Mouse (Mus musculus) CH12.LX (cell line): ENCODE measurements around the gene 4930556J24Rik. TPM values are rescaled to one million over a fixed set of nuclear protein-coding genes. Genes with fewer than 3 reads are reported as not detected.

ENCODE experiments used
- DNase-seq: peaks from one replicate; pipeline ENCODE4 v3.0.0-alpha.2; 2013; ENCODE audit errors: extremely low read depth
- H3K27ac ChIP-seq: 2 replicates; pipeline ENCODE4 v1.5.1; 2012; ENCODE audit warnings: low read depth, mild to moderate bottlenecking, control low read depth, moderate library complexity; ENCODE audit not compliant: insufficient read depth
- H3K27me3 ChIP-seq: replicated peaks from 2 replicates; pipeline ENCODE3; 2012; ENCODE audit warnings: inconsistent platforms
- H3K36me3 ChIP-seq, 2 experiments: replicated peaks in 1 of 2; 2 replicates each; pipeline versions ENCODE3 to v1.6.1; 2012; ENCODE audit warnings: inconsistent platforms in 1 of 2, low read length in 1 of 2, mild to moderate bottlenecking in 1 of 2, mixed read lengths in 1 of 2, moderate library complexity in 1 of 2; ENCODE audit not compliant: control insufficient read depth in 1 of 2, insufficient read depth in 1 of 2
- H3K4me1 ChIP-seq, 2 experiments: 2 replicates each; pipeline ENCODE4 v1.6.1; 2012; ENCODE audit warnings: inconsistent platforms in 1 of 2, moderate library complexity in 1 of 2; ENCODE audit not compliant: insufficient read depth in 2 of 2, control insufficient read depth in 1 of 2
- H3K4me2 ChIP-seq: 2 replicates; pipeline ENCODE4 v1.6.1; 2012; ENCODE audit warnings: low read depth, mild to moderate bottlenecking, control low read depth; ENCODE audit not compliant: poor library complexity, insufficient read depth, severe bottlenecking
- H3K4me3 ChIP-seq, 3 experiments: fragments of 150-350 bp in 1 of 3; sonication (generic) in 1 of 3; replicated peaks in 1 of 3; 2 replicates each; pipeline versions ENCODE3 to v1.5.1; 2011 to 2012; ENCODE audit warnings: low read depth in 2 of 3, low read length in 2 of 3, mild to moderate bottlenecking in 2 of 3, moderate library complexity in 2 of 3, control low read depth in 1 of 3, improper control_type of control experiment in 1 of 3, inconsistent platforms in 1 of 3, mixed read lengths in 1 of 3; ENCODE audit not compliant: poor library complexity in 1 of 3
- H3K79me2 ChIP-seq: replicated peaks from 2 replicates; pipeline ENCODE4 v1.6.1; 2012; ENCODE audit warnings: mild to moderate bottlenecking, moderate library complexity; ENCODE audit not compliant: control insufficient read depth, poor library complexity, insufficient read depth, severe bottlenecking; ENCODE audit errors: extremely low read depth
- H3K9ac ChIP-seq: 2 replicates; pipeline ENCODE4 v1.6.1; 2012; ENCODE audit warnings: low read depth, mild to moderate bottlenecking, control low read depth, moderate library complexity; ENCODE audit not compliant: insufficient read depth
- H3K9me3 ChIP-seq: replicated peaks from 2 replicates; pipeline ENCODE3; 2012; ENCODE audit warnings: low read length, inconsistent platforms, mixed read lengths
- BHLHE40 ChIP-seq: IDR thresholded peaks from 2 replicates; pipeline ENCODE4 v1.6.1; 2011; ENCODE audit warnings: mild to moderate bottlenecking, low read depth, low read length, improper control_type of control experiment
- CHD1 ChIP-seq: IDR thresholded peaks from 2 replicates; pipeline ENCODE4 v1.6.1; 2012; ENCODE audit warnings: low read depth, low read length, improper control_type of control experiment, inconsistent platforms
- CHD2 ChIP-seq: IDR thresholded peaks from 2 replicates; pipeline ENCODE4 v1.6.1; 2011; ENCODE audit warnings: low read length, improper control_type of control experiment
- CTCF ChIP-seq, 2 experiments: IDR thresholded peaks in 1 of 2; conservative IDR thresholded peaks in 1 of 2; 2 replicates each; pipeline ENCODE4 v1.5.1; 2011 to 2012; ENCODE audit warnings: low read depth in 2 of 2, low read length in 2 of 2, improper control_type of control experiment in 1 of 2, inconsistent platforms in 1 of 2, mild to moderate bottlenecking in 1 of 2, moderate library complexity in 1 of 2
- E2F4 ChIP-seq: IDR thresholded peaks from 2 replicates; pipeline ENCODE4 v1.6.1; 2011; ENCODE audit warnings: low read depth, low read length, improper control_type of control experiment; ENCODE audit not compliant: insufficient replicate concordance
- ELF1 ChIP-seq: IDR thresholded peaks from 2 replicates; pipeline ENCODE4 v1.6.1; 2014; ENCODE audit warnings: low read depth, mild to moderate bottlenecking, inconsistent platforms, low read length, improper control_type of control experiment
- EP300 ChIP-seq: IDR thresholded peaks from 2 replicates; pipeline ENCODE4 v1.6.1; 2011; ENCODE audit warnings: low read length, improper control_type of control experiment
- ETS1 ChIP-seq: conservative IDR thresholded peaks from 2 replicates; pipeline ENCODE4 v1.6.1; 2012; ENCODE audit warnings: low read depth, mild to moderate bottlenecking, inconsistent platforms, low read length, improper control_type of control experiment, moderate library complexity
- GABPA ChIP-seq: IDR thresholded peaks from 2 replicates; pipeline ENCODE4 v1.6.1; 2012; ENCODE audit warnings: low read depth, low read length, improper control_type of control experiment, inconsistent platforms; ENCODE audit not compliant: insufficient replicate concordance
- HCFC1 ChIP-seq: IDR thresholded peaks from 2 replicates; pipeline ENCODE4 v1.6.1; 2012; ENCODE audit warnings: low read depth, mild to moderate bottlenecking, inconsistent platforms, low read length, improper control_type of control experiment
- IRF4 ChIP-seq: IDR thresholded peaks from 2 replicates; pipeline ENCODE4 v1.6.1; 2014; ENCODE audit warnings: low read depth, mild to moderate bottlenecking, inconsistent platforms, low read length, improper control_type of control experiment
- JUND ChIP-seq: conservative IDR thresholded peaks from 2 replicates; pipeline ENCODE4 v1.6.1; 2011; ENCODE audit warnings: low read depth, low read length, improper control_type of control experiment
- KAT2A ChIP-seq: IDR thresholded peaks from 2 replicates; pipeline ENCODE4 v1.6.1; 2012; ENCODE audit warnings: low read length, improper control_type of control experiment, inconsistent platforms; ENCODE audit not compliant: insufficient replicate concordance
- MAFK ChIP-seq: IDR thresholded peaks from 2 replicates; pipeline ENCODE4 v1.6.1; 2011; ENCODE audit warnings: low read length, improper control_type of control experiment; ENCODE audit not compliant: insufficient replicate concordance
- MAX ChIP-seq: IDR thresholded peaks from 2 replicates; pipeline ENCODE4 v1.6.1; 2011; ENCODE audit warnings: low read length, improper control_type of control experiment
- MAZ ChIP-seq: IDR thresholded peaks from 2 replicates; pipeline ENCODE4 v1.6.1; 2012; ENCODE audit warnings: low read depth, mild to moderate bottlenecking, inconsistent platforms, low read length, improper control_type of control experiment, moderate library complexity
- MEF2A ChIP-seq: IDR thresholded peaks from 2 replicates; pipeline ENCODE4 v1.6.1; 2014; ENCODE audit warnings: low read depth, mild to moderate bottlenecking, inconsistent platforms, low read length, improper control_type of control experiment, borderline replicate concordance
- MXI1 ChIP-seq: IDR thresholded peaks from 2 replicates; pipeline ENCODE4 v1.6.1; 2011; ENCODE audit warnings: mild to moderate bottlenecking, low read depth, low read length, improper control_type of control experiment
- MYC ChIP-seq: IDR thresholded peaks from 2 replicates; pipeline ENCODE4 v1.6.1; 2011; ENCODE audit warnings: low read depth, mild to moderate bottlenecking, improper control_type of control experiment, low read length
- NRF1 ChIP-seq: IDR thresholded peaks from 2 replicates; pipeline ENCODE4 v1.6.1; 2014; ENCODE audit warnings: low read depth, mild to moderate bottlenecking, inconsistent platforms, low read length, improper control_type of control experiment, moderate library complexity
- PAX5 ChIP-seq: IDR thresholded peaks from 2 replicates; pipeline ENCODE4 v1.6.1; 2012; ENCODE audit warnings: low read length, inconsistent platforms, mixed read lengths
- POLR2A ChIP-seq: IDR thresholded peaks from 2 replicates; pipeline ENCODE4 v1.6.1; 2011; ENCODE audit warnings: low read depth, mild to moderate bottlenecking, improper control_type of control experiment, low read length
- RAD21 ChIP-seq: IDR thresholded peaks from 2 replicates; pipeline ENCODE4 v1.6.1; 2011; ENCODE audit warnings: low read depth, mild to moderate bottlenecking, low read length, improper control_type of control experiment, moderate library complexity
- RCOR1 ChIP-seq: conservative IDR thresholded peaks from 2 replicates; pipeline ENCODE4 v1.6.1; 2012; ENCODE audit warnings: low read depth, mild to moderate bottlenecking, inconsistent platforms, low read length, improper control_type of control experiment
- SIN3A ChIP-seq: IDR thresholded peaks from 2 replicates; pipeline ENCODE4 v1.6.1; 2012; ENCODE audit warnings: low read length, improper control_type of control experiment, inconsistent platforms
- SMC3 ChIP-seq: IDR thresholded peaks from 2 replicates; pipeline ENCODE4 v1.6.1; 2011; ENCODE audit warnings: low read depth, low read length, improper control_type of control experiment
- TBP ChIP-seq: conservative IDR thresholded peaks from 2 replicates; pipeline ENCODE4 v1.6.1; 2011; ENCODE audit warnings: low read depth, low read length, improper control_type of control experiment
- TCF12 ChIP-seq: IDR thresholded peaks from 2 replicates; pipeline ENCODE4 v1.6.1; 2014; ENCODE audit warnings: low read depth, mild to moderate bottlenecking, inconsistent platforms, low read length, improper control_type of control experiment
- UBTF ChIP-seq: IDR thresholded peaks from 2 replicates; pipeline ENCODE4 v1.6.1; 2012; ENCODE audit warnings: low read depth, mild to moderate bottlenecking, inconsistent platforms, low read length, improper control_type of control experiment, moderate library complexity
- USF1 ChIP-seq: IDR thresholded peaks from 2 replicates; pipeline ENCODE4 v1.6.1; 2014; ENCODE audit warnings: low read depth, mild to moderate bottlenecking, inconsistent platforms, low read length, improper control_type of control experiment
- ZC3H11A ChIP-seq: IDR thresholded peaks from 2 replicates; pipeline ENCODE4 v1.6.1; 2012; ENCODE audit warnings: low read depth, mild to moderate bottlenecking, inconsistent platforms, low read length, improper control_type of control experiment
- ZKSCAN1 ChIP-seq: IDR thresholded peaks from 2 replicates; pipeline ENCODE4 v1.6.1; 2012; ENCODE audit warnings: low read depth, inconsistent platforms, low read length, improper control_type of control experiment, borderline replicate concordance
- ZMIZ1 ChIP-seq: IDR thresholded peaks from 2 replicates; pipeline ENCODE4 v1.6.1; 2012; ENCODE audit warnings: low read depth, mild to moderate bottlenecking, inconsistent platforms, low read length, improper control_type of control experiment
- dilution Hi-C: fragments of 300-500 bp; cut with MboI; formaldehyde crosslinking; loops from 2 replicates; pipeline ENCODE4 v1.14.3; 2020; ENCODE audit warnings: low sequenced_read_pairs; ENCODE audit not compliant: extremely low pct_unique_long_range_greater_than_20kb, extremely low pct_ligation_motif_present
- in situ Hi-C: fragments of 300-500 bp; cut with MboI; formaldehyde crosslinking; loops from 3 replicates; pipeline ENCODE4 v1.14.3; 2019; ENCODE audit warnings: low sequenced_read_pairs, low pct_ligation_motif_present, low pct_unique_long_range_greater_than_20kb, mixed read lengths
- polyA plus RNA-seq: library from polyadenylated mRNA; unstranded; fragments of >175 nt; gene quantifications from 2 replicates; pipeline ENCODE4 v1.2.1, GENCODE M21; 2012; ENCODE audit warnings: low read depth; ENCODE audit not compliant: insufficient read length
- total RNA-seq, 2 experiments: library from RNA; depleted of rRNA; stranded (reverse); fragments of 300-350 nt in 1 of 2; fragments of >200 nt in 1 of 2; gene quantifications; 2 replicates each; pipeline ENCODE4 v1.2.3; 2012 to 2014

Gene 4930556J24Rik
- total and polyA plus RNA-seq, 3 experiments = 0.21 to 0.70 TPM; not detected in 1

DNA sequence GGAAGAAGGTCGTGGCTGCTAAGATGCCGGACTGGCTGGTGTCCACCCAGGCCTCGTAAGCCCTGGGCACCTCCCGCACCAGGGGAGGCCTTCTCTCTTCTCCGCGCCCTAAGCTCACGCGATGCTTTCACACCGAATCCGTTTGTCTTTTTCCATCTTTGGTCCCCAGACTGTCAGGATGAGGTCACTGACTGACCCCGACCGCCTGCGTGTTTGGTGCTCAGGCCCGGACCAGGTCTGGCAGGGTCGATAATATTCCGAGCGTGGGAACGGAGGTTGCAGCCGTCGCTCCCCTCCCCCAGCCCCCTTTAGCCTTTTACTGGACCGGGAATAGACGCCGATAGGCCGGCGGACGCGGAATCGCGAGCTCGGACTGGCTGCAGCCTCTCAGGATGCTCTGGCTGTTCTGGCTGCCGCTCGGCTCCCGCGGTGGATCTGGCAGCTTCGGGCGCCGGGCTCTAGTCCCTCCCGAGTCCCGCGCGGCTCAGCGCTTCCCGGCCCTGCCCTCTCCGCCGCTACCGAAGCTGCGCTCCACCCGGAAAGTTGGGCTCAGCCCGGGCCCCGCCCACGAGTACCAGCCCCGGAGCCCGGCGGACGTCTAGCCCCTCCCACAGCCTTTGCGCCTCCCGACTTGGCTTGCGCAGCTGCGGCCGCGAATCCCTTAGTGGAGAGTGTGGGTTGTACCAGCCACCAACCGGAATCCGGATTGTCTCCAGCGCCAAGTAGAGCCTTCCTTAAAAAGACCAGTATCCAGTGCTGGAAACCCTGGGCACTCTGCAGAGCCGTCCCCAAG, 63.1 kb downstream of the 4930556J24Rik start:
- dilution Hi-C loops (no loop called here), in situ Hi-C loops (loop anchor here (25.0 kb wide), 1 partner anchor 376 kb away; the partner anchor contains the start of gene Smtn)
- Histone ChIP-seq H3K27ac (peak overlapping the region; percentile 15; the same call in 1 of the 2 replicates), H3K4me2 (peak overlapping the region; percentile 80), H3K36me3 (peaks cover 0 to 6% of the 10 kb centered on the region in 2 experiments), H3K9me3 (no peaks in the 10 kb centered on the region), H3K4me3 (peak overlapping the region; percentile 61 to 83 (median 75)), H3K79me2 (no peaks in the 10 kb centered on the region), H3K4me1 (peaks cover 36 to 55% of the 10 kb centered on the region in 2 experiments), H3K9ac (peak overlapping the region; percentile 65), H3K27me3 (peaks cover 13% of the 10 kb centered on the region)
- DNase-seq = peak; percentile 85
- TF ChIP-seq GABPA = no peak
- TF ChIP-seq ELF1 = peak; percentile 55; the same call in 1 of the 2 replicates
- TF ChIP-seq MEF2A = 0 out of 2 replicates have a peak, but pooled peaks have one; percentile 9
- no peak for TF ChIP-seq IRF4
- no peak for TF ChIP-seq MAFK
- no peak for TF ChIP-seq ETS1
- no peak for TF ChIP-seq SMC3
- TF ChIP-seq ZKSCAN1 = no peak
- peak; percentile 58 for TF ChIP-seq CHD2
- no peak for TF ChIP-seq USF1
- no peak for TF ChIP-seq KAT2A
- no peak for TF ChIP-seq CTCF (conservative IDR thresholded peaks at IDR 0.05 in 1 of 2, IDR thresholded peaks at IDR 0.05 in 1 of 2; ENCODE audit: low read depth in 2 of 2, low read length in 2 of 2)
- no peak for TF ChIP-seq JUND
- peak; percentile 39 for TF ChIP-seq SIN3A
- TF ChIP-seq MAZ = peak; percentile 60
- no peak for TF ChIP-seq UBTF
- TF ChIP-seq MAX = no peak
- TF ChIP-seq E2F4 = no peak
- no peak for TF ChIP-seq MYC
- TF ChIP-seq PAX5 = no peak
- TF ChIP-seq NRF1 = peak; percentile 86
- peak; percentile 32 for TF ChIP-seq HCFC1
- no peak for TF ChIP-seq RAD21
- TF ChIP-seq TBP = no peak
- peak; percentile 81 for TF ChIP-seq MXI1
- no peak for TF ChIP-seq ZC3H11A
- TF ChIP-seq CHD1 = no peak
- TF ChIP-seq RCOR1 = no peak
- TF ChIP-seq BHLHE40 = no peak
- TF ChIP-seq EP300 = no peak; the same call in 1 of the 2 replicates
- TF ChIP-seq POLR2A = peak; percentile 61
- peak; percentile 44; the same call in 1 of the 2 replicates for TF ChIP-seq ZMIZ1
- peak; percentile 47 for TF ChIP-seq TCF12
